Mouse (Mus musculus): ENCODE data around the gene Rab11fip3. TPM values are rescaled to one million over a fixed set of nuclear protein-coding genes. Genes with fewer than 3 reads are reported as not detected.
A peak's percentile ranks its signal among the peaks of the same experiment; 100 is the strongest.
"Not testable (repeated sequence)": the region's sequence is repeated elsewhere in the genome, so short reads cannot be mapped to it uniquely, and the experiment has no call there.

The Rab11fip3 gene
- total and polyA plus RNA-seq, 2 experiments from 2014 or later, result 15.4 to 30.0 TPM

DNA sequence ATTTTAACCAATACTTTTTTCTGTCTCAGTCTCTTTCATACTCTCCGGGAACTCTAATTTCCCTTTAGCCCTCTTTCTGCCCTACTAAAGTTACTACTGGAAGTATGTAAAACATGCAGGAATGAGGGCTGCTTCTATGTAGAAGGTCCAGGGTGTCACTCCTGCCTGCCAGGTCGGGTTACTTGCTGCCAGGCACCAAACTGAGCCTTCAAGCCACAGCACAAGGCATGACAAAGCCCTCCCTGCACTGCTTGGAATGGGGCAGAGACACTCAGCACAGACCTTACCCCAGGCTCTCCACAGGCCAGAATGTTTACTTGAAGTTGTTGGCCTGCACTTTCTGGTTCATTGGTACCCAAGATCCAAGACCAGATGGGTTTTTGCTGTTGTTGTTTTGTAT lies 30.8 kb upstream of the Rab11fip3 start:
- H3K36me3 ChIP-seq (ENCODE audit: insufficient read depth), result no peaks in the 10 kb centered on the region
- DNase-seq (no peak), ATAC-seq (no peak)
- H3K27ac ChIP-seq (ENCODE audit: low read depth, low read length), result no peak overlapping the region
- H3K4me1 ChIP-seq (ENCODE audit: insufficient read depth), result no peaks in the 10 kb centered on the region
- H3K4me3 ChIP-seq (ENCODE audit: low read depth, low read length), result no peak overlapping the region
- H3K27me3 ChIP-seq (ENCODE audit: insufficient read depth, low read length), result no peaks in the 10 kb centered on the region
- TF ChIP-seq CTCF (IDR thresholded peaks at IDR 0.05; ENCODE audit: low read depth), result no peak
- H3K4me2 ChIP-seq (ENCODE audit: low read depth), result no peak overlapping the region
- H3K9me3 ChIP-seq (ENCODE audit: low read length), result no peaks in the 10 kb centered on the region
- no peak overlapping the region for H3K9ac ChIP-seq
- WGBS, result 47% methylated on average over 2 of the region's 2 CpGs

DNA sequence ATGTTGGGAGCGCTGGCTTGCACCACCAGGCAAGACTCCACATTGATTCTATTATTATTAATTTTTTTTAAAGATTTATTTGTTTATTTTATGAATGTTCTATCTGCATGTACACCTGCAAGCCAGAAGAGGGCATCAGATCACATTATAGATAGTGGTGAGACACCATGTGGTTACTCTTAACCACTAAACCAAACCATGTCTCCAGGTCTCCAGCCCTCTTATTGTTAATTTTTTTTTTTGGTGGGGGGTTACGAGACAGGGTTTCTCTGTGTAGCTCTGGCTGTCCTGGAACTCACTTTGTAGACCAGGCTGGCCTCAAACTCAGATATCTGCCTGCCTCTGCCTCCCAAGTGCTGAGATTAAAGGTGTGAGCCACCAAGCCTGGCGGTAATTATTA lies 30.0 kb upstream of the Rab11fip3 start:
- H3K27ac ChIP-seq (ENCODE audit: low read depth, low read length); H3K9ac ChIP-seq; H3K4me2 ChIP-seq (ENCODE audit: low read depth); H3K4me3 ChIP-seq (ENCODE audit: low read depth, low read length); DNase-seq; H3K27me3 ChIP-seq (ENCODE audit: insufficient read depth, low read length); ATAC-seq; H3K36me3 ChIP-seq (ENCODE audit: insufficient read depth); H3K4me1 ChIP-seq (ENCODE audit: insufficient read depth); H3K9me3 ChIP-seq (ENCODE audit: low read length): not testable (repeated sequence)
- WGBS, result 62% methylated on average over 3 of the region's 3 CpGs
- TF ChIP-seq CTCF (IDR thresholded peaks at IDR 0.05; ENCODE audit: low read depth), result peak; percentile 50

DNA sequence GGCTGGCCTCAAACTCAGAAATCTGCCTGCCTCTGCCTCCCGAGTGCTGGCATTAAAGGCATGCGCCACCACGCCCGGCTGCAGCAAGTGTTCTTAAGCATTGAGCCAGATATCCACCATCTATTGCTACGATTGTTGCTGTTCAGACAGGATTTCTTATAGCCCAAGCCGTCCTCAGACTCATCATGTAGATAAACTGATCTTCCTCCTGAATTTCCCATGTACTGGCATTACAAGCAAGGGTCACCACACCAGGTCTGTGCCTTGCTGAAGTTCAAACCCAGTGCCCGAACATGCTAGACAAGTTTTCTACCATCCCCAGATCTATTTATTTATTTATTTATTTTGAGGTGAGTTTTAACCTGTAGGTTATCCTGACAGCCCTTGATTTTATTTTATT lies 29.1 kb upstream of the Rab11fip3 start:
- Histone ChIP-seq H3K9ac (no peak overlapping the region), H3K27ac (ENCODE audit: low read depth, low read length) (no peak overlapping the region), H3K36me3 (ENCODE audit: insufficient read depth) (no peaks in the 10 kb centered on the region), H3K4me1 (ENCODE audit: insufficient read depth) (no peaks in the 10 kb centered on the region), H3K4me2 (ENCODE audit: low read depth) (no peak overlapping the region), H3K9me3 (ENCODE audit: low read length) (no peaks in the 10 kb centered on the region), H3K4me3 (ENCODE audit: low read depth, low read length) (no peak overlapping the region), H3K27me3 (ENCODE audit: insufficient read depth, low read length) (no peaks in the 10 kb centered on the region)
- no peak for ATAC-seq
- WGBS, result 91% methylated on average over 7 of the region's 7 CpGs
- no peak for DNase-seq
- no peak for TF ChIP-seq CTCF (IDR thresholded peaks at IDR 0.05; ENCODE audit: low read depth)

DNA sequence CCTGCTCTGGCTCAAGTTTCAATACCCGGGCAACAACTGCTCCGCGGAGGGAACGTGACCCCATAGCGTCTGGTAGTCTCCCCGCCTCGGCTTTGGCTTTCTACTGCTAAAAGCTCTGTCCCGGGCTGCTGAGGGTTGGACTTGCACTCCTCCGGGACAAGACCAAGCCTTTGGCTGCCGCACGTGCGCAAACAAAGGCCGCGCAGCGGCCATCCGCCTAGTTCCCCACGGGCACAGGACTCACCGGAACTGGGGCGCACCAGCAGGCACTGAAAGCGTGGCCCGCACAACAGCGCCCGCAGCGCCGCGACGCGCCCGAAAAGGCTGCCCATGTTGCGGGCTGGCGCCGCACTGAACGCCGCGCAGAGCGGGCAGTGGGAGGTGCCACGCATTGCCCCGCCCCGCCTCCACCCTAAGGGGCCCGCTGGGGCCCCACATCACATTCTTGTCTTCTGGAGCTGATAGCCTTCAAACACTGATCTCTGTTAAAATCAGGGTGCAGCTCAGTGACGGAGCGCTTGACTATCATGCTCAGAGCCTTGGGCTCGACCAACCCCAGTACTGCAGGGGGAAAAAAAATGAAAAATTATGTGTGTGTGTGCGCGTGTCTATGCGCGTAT lies 25.9 kb upstream of the Rab11fip3 start, which contains the start of gene Nme4:
Gene Nme4, minus strand, starts transcription at position 482 of the 620 bp plus-strand sequence.
- Histone ChIP-seq H3K27ac (ENCODE audit: low read depth, low read length) (peak within 1 kb of the TSS; percentile 66), H3K9me3 (ENCODE audit: low read length) (no peaks in the 10 kb centered on the region), H3K4me2 (ENCODE audit: low read depth) (peak within 1 kb of the TSS; percentile 88), H3K4me1 (ENCODE audit: insufficient read depth) (no peaks in the 10 kb centered on the region), H3K9ac (peak within 1 kb of the TSS; percentile 70), H3K4me3 (ENCODE audit: low read depth, low read length) (peak within 1 kb of the TSS; percentile 54), H3K36me3 (ENCODE audit: insufficient read depth) (no peaks in the 10 kb centered on the region; the same call in 1 of the 2 replicates), H3K27me3 (ENCODE audit: insufficient read depth, low read length) (no peaks in the 10 kb centered on the region)
- WGBS, result 3% methylated on average over 47 of the region's 47 CpGs
- TF ChIP-seq CTCF (IDR thresholded peaks at IDR 0.05; ENCODE audit: low read depth), result peak; percentile 7; the same call in 1 of the 2 replicates
- ATAC-seq, result peak; percentile 79
- DNase-seq, result peak; percentile 79

DNA sequence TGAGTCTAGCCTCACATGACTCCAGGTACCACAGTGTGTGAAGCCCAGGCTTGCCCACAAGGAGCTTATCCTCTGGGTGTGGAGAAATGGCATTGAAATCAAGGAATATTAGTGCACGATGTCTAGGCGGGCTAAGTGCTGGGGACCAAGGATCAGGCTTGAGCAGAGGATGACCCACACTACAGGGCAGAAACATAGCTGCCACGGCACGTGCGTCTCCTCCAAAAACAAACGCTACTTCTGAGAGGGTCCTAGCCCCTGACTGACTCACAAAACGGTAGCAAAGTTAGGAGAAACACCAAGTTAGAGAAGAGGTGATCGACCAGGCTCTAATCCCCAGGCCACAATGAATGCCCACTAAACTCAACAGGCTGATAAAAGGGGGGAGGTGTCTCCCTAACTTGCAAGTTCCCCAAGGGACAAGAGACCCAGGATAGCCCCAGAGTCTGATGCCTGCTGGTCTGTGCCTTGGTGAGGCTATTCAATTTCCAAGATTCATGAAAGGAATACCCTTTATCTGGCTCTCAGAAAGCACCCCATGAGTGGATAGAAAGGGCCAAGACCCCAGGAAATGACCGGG lies 25.3 kb upstream of the Rab11fip3 start:
- Histone ChIP-seq H3K27ac (ENCODE audit: low read depth, low read length) (peak overlapping the region; percentile 66; the same call in 1 of the 2 replicates), H3K4me2 (ENCODE audit: low read depth) (peak overlapping the region; percentile 88), H3K9ac (peak overlapping the region; percentile 70), H3K9me3 (ENCODE audit: low read length) (no peaks in the 10 kb centered on the region), H3K27me3 (ENCODE audit: insufficient read depth, low read length) (no peaks in the 10 kb centered on the region), H3K36me3 (ENCODE audit: insufficient read depth) (no peaks in the 10 kb centered on the region; the same call in 1 of the 2 replicates), H3K4me1 (ENCODE audit: insufficient read depth) (no peaks in the 10 kb centered on the region), H3K4me3 (ENCODE audit: low read depth, low read length) (peak overlapping the region; percentile 54)
- no peak for TF ChIP-seq CTCF (IDR thresholded peaks at IDR 0.05; ENCODE audit: low read depth)
- 30% methylated on average over 9 of the region's 9 CpGs for WGBS
- no peak for DNase-seq
- ATAC-seq, result no peak

DNA sequence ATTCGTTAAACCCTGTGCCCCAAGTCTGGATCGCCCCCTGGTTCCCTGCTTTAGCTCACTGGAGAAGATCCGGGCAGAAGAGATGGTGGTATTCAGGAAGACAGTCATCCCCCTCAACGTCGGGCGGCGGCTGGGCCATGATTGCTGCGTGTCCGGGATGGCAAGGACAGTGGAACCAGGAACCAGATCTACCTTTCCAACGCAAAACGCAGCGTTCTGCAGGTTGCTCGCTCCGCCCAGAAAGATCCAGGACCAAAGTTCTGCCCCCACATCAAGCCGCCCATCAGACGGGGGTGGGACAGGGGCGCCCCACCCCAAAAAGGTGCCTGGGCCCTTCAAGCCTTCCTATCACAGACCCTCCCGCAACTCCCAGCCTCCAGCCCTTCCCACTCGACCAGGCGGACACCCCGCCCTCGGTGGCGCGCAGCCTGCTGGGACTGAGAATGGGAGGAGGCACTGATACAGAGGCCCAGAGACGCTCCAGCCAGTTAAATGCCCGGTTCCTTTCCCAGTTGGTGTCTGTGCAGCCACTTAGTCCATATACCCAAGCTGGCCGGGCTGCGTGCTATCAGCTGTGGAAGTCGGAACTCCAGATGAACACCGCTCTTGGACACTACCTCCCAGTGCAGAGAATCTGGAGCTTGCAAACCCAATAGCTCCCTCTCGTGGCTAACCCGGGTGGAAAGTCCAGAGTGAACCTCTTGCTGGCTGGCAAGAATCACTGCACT lies 20.7 kb upstream of the Rab11fip3 start, which contains the start of gene Decr2:
Gene Decr2, minus strand, starts transcription at position 433 of the 728 bp plus-strand sequence.
- H3K27ac ChIP-seq (ENCODE audit: low read depth, low read length), result peak within 1 kb of the TSS; percentile 67
- ATAC-seq (peak; percentile 88), DNase-seq (peak; percentile 93)
- no peaks in the 10 kb centered on the region; the same call in 1 of the 2 replicates for H3K36me3 ChIP-seq (ENCODE audit: insufficient read depth)
- H3K4me2 ChIP-seq (ENCODE audit: low read depth), result peak within 1 kb of the TSS; percentile 85
- H3K9ac ChIP-seq, result peak within 1 kb of the TSS; percentile 66
- H3K4me3 ChIP-seq (ENCODE audit: low read depth, low read length), result peak within 1 kb of the TSS; percentile 65
- TF ChIP-seq CTCF (IDR thresholded peaks at IDR 0.05; ENCODE audit: low read depth), result peak; percentile 92
- no peaks in the 10 kb centered on the region for H3K4me1 ChIP-seq (ENCODE audit: insufficient read depth)
- H3K9me3 ChIP-seq (ENCODE audit: low read length), result no peaks in the 10 kb centered on the region
- 3% methylated on average over 32 of the region's 32 CpGs for WGBS
- no peaks in the 10 kb centered on the region for H3K27me3 ChIP-seq (ENCODE audit: insufficient read depth, low read length)
